Mouse (Mus musculus): ENCODE measurements around the gene Tle3. TPM values are rescaled to one million over a fixed set of nuclear protein-coding genes. Genes with fewer than 3 reads are reported as not detected.

Tle3 gene
- polyA plus RNA-seq, 1 experiment from 2014 or later = 31.4 TPM

DNA sequence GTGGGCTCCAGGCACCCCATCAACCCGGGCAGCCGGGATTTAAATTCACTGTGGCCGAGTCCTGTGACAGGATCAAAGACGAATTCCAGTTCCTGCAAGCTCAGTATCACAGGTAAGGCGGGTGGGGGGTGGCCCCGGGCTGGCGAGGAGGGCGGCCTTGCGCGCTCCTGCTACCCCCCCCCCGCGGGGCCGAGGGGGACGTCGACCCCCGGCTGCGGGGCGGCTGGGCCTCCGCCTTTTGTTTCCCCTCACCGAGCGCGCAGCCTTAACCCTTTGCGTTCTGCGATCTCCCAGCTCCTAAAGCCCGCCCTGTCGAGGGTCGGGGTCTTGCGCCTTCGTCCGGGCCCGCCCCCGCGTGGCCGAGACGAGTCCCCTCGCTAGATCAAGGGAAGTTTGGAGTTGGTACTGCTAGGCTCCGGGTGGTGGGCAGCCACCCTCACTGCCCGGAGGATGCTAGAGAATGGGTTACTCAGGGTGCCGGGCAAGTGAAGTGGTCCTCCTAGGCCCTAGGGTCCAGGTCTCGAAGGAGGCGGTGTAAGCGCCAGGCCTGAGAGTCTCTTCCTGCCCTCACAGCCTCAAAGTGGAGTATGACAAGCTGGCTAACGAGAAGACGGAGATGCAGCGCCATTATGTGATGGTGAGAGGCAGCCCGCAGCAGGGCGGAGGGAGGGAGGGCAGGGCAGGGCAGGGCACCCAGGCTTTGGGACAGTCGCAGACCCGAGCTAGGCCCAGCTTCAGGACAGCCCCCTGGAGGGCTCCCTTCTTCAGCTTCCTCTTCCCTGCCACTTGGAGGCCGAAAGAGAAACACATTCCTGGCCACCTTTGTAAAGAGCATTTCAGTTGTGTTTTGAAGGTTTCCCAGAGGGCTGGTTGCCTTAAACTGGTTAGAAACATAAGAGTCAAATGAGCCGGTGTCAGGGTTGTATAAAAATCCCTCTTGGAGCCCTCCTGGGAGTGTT lies 2.1 kb downstream of the Tle3 start:
- Histone ChIP-seq H3K4me1 (ENCODE audit: control insufficient read depth, insufficient read depth, low read length) (peaks cover 25% of the 10 kb centered on the region), H3K4me2 (ENCODE audit: low read depth, low read length) (peak overlapping the region; percentile 78), H3K4me3 (ENCODE audit: low read depth, low read length) (peak overlapping the region; percentile 97), H3K36me3 (replicated peaks; ENCODE audit: control insufficient read depth, insufficient read depth, low read depth, low read length) (no peaks in the 10 kb centered on the region; the same call in none of the 2 replicates), H3K27ac (replicated peaks; ENCODE audit: low read depth, low read length) (peak overlapping the region; percentile 97), H3K9ac (replicated peaks; ENCODE audit: low read length) (peak overlapping the region; percentile 90), H3K27me3 (ENCODE audit: control insufficient read depth, insufficient read depth, low read length) (no peaks in the 10 kb centered on the region), H3K9me3 (replicated peaks; ENCODE audit: control insufficient read depth, low read length) (no peaks in the 10 kb centered on the region)
- under 1% methylated on average over 50 of the region's 51 CpGs for WGBS
- DNase-seq (ENCODE audit: low spot score) (peak; percentile 86), ATAC-seq (replicated peaks; ENCODE audit: insufficient number of reproducible peaks, low FRiP score, low TSS enrichment, low read depth) (no peak)

DNA sequence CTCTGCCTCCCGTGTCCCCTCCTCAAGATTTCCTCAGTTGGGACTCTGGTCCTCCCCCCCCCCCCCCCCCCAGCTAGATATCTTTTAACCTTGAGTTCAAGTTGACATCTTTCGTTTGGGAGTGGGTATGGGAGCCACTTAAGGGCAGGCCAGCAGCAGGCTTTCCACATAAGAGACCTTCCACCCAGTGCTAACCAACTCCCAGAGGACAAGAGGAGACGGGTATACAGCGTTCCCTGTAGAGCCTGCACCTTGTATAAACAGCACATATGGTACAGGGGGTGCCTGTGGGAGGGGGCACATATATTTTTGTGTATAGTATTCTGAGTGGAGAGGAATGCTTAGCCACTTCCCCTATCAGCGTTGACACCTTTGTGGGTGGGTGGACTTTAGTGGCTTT lies 2.8 kb downstream of the Tle3 start:
- Histone ChIP-seq H3K4me2 (ENCODE audit: low read depth, low read length) (peak overlapping the region; percentile 78), H3K4me3 (ENCODE audit: low read depth, low read length) (peak overlapping the region; percentile 97), H3K36me3 (replicated peaks; ENCODE audit: control insufficient read depth, insufficient read depth, low read depth, low read length) (no peaks in the 10 kb centered on the region; the same call in none of the 2 replicates), H3K27ac (replicated peaks; ENCODE audit: low read depth, low read length) (no peak overlapping the region), H3K4me1 (ENCODE audit: control insufficient read depth, insufficient read depth, low read length) (peaks cover 33% of the 10 kb centered on the region), H3K9ac (replicated peaks; ENCODE audit: low read length) (peak overlapping the region; percentile 90), H3K27me3 (ENCODE audit: control insufficient read depth, insufficient read depth, low read length) (no peaks in the 10 kb centered on the region), H3K9me3 (replicated peaks; ENCODE audit: control insufficient read depth, low read length) (no peaks in the 10 kb centered on the region)
- 13% methylated on average over 5 of the region's 5 CpGs for WGBS
- ATAC-seq (replicated peaks; ENCODE audit: insufficient number of reproducible peaks, low FRiP score, low TSS enrichment, low read depth) (no peak), DNase-seq (ENCODE audit: low spot score) (no peak)

DNA sequence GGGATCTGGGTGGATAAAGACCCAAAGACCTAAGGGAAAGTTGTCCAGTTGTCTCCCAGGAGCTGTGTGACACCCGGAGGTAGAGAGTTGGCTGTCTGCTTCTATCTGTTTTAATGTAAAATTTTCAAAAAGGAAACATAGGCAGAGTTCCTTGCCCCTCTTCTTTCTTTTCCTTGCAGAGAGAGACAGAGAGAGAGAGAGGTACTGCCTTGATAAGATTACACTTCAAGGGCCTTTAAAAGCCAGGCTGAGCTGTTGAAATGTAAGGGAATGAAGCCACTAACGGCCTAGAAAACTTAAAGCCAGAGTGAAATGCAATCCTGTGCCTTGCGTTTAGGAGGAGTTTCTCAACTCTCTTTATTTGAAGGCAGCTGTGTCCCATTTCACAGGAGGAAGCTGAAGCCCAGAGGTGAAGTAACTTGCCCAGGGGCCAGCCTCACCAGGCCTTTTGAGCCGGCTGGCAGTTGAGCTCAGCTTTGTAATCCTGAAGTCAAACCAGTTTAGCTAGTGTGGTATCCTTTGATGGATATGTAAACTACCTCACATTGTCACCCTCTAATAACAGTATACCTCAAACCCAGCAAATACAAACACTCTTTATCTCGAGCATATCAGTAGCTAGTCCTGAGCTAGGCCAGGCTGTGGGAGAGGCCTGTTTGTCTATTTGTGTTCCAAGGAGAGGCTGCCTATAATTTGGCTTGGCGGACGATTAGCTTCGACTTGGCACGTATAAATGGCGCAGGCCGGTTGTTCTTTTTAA lies 3.8 kb downstream of the Tle3 start:
- peaks cover 38% of the 10 kb centered on the region for H3K4me1 ChIP-seq (ENCODE audit: control insufficient read depth, insufficient read depth, low read length)
- no peaks in the 10 kb centered on the region for H3K9me3 ChIP-seq (replicated peaks; ENCODE audit: control insufficient read depth, low read length)
- 40% methylated on average over 11 of the region's 11 CpGs for whole genome bisulfite sequencing
- H3K9ac ChIP-seq (replicated peaks; ENCODE audit: low read length) = peak overlapping the region; percentile 49
- DNase-seq (ENCODE audit: low spot score) = no peak
- H3K4me2 ChIP-seq (ENCODE audit: low read depth, low read length) = peak overlapping the region; percentile 65
- H3K4me3 ChIP-seq (ENCODE audit: low read depth, low read length) = peak overlapping the region; percentile 97
- no peak for ATAC-seq (replicated peaks; ENCODE audit: insufficient number of reproducible peaks, low FRiP score, low TSS enrichment, low read depth)
- H3K27me3 ChIP-seq (ENCODE audit: control insufficient read depth, insufficient read depth, low read length) = no peaks in the 10 kb centered on the region
- no peak overlapping the region for H3K27ac ChIP-seq (replicated peaks; ENCODE audit: low read depth, low read length)
- no peaks in the 10 kb centered on the region; the same call in none of the 2 replicates for H3K36me3 ChIP-seq (replicated peaks; ENCODE audit: control insufficient read depth, insufficient read depth, low read depth, low read length)

DNA sequence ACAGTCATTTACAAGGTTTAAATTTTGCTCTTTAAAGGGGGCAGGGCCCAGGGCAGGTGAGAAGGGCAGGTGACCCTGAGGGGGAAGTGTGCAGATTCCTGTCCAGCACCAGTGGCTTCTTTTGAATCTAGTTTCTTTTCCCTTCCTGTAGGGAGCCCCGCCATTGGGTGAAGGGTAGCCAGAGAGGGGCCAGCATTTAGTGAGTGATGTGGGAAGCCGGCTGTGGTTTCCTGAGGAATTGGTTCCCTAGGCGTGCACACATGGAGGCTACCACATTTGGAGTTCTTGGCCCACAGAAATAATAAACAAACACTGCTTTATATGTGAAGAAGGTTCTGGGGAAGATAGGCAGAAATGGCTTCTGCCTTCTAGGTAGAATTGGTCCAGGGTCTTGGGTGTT lies 4.5 kb downstream of the Tle3 start:
- no peaks in the 10 kb centered on the region; the same call in none of the 2 replicates for H3K36me3 ChIP-seq (replicated peaks; ENCODE audit: control insufficient read depth, insufficient read depth, low read depth, low read length)
- peak overlapping the region; percentile 33 for H3K4me2 ChIP-seq (ENCODE audit: low read depth, low read length)
- peaks cover 42% of the 10 kb centered on the region for H3K4me1 ChIP-seq (ENCODE audit: control insufficient read depth, insufficient read depth, low read length)
- WGBS = 30% methylated on average over 3 of the region's 3 CpGs
- ATAC-seq (replicated peaks; ENCODE audit: insufficient number of reproducible peaks, low FRiP score, low TSS enrichment, low read depth) = no peak
- no peak for DNase-seq (ENCODE audit: low spot score)
- no peak overlapping the region for H3K27ac ChIP-seq (replicated peaks; ENCODE audit: low read depth, low read length)
- peak overlapping the region; percentile 14; the same call in 1 of the 2 replicates for H3K4me3 ChIP-seq (ENCODE audit: low read depth, low read length)
- H3K9ac ChIP-seq (replicated peaks; ENCODE audit: low read length) = no peak overlapping the region
- H3K27me3 ChIP-seq (ENCODE audit: control insufficient read depth, insufficient read depth, low read length) = no peaks in the 10 kb centered on the region
- no peaks in the 10 kb centered on the region for H3K9me3 ChIP-seq (replicated peaks; ENCODE audit: control insufficient read depth, low read length)

DNA sequence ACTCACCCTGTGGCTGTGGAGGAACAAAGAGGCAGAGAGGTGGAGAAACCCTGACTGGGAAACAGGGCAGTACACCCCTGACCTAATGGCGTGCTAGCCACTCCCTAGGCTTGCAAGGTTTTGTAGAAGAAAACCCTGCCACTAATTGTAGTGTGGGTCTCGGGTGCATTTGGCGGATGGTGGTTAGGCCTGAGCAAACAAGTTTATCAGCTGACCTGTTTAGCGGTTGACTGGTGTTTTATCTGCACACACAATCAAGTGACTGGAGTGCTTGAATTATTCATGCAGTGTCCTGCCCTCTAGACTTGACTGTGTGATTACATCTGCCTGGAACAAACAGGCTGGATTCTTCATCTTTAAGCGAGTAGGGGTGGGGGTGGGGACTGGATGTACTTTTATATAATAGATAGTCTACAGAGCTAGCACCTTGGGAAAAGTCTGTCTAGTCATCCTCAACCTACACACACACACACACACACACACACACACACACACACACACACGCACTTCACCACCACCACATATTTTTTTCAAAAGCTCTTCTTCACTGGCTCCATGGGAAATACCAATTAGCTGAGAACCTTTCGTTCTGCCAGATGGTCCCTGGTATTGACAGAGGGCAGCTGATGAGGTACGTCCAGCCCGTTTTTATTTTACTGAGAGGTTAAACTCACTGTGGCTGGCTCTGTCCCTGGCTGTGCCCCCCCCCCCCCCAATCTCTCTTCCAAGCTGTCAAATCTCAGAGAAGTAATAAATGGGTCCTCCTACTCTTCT lies 5.7 kb downstream of the Tle3 start:
- ATAC-seq (replicated peaks; ENCODE audit: insufficient number of reproducible peaks, low FRiP score, low TSS enrichment, low read depth) = no peak
- H3K9ac ChIP-seq (replicated peaks; ENCODE audit: low read length) = peak overlapping the region; percentile 32; the same call in 1 of the 2 replicates
- H3K4me2 ChIP-seq (ENCODE audit: low read depth, low read length) = peak overlapping the region; percentile 33
- WGBS = 21% methylated on average over 9 of the region's 9 CpGs
- DNase-seq (ENCODE audit: low spot score) = no peak
- peaks cover 45% of the 10 kb centered on the region for H3K4me1 ChIP-seq (ENCODE audit: control insufficient read depth, insufficient read depth, low read length)
- no peaks in the 10 kb centered on the region for H3K27me3 ChIP-seq (ENCODE audit: control insufficient read depth, insufficient read depth, low read length)
- H3K9me3 ChIP-seq (replicated peaks; ENCODE audit: control insufficient read depth, low read length) = no peaks in the 10 kb centered on the region
- 0 out of 2 replicates have a peak overlapping the region, but pooled peaks have one; percentile 39 for H3K27ac ChIP-seq (replicated peaks; ENCODE audit: low read depth, low read length)
- H3K4me3 ChIP-seq (ENCODE audit: low read depth, low read length) = no peak overlapping the region; the same call in 1 of the 2 replicates
- no peaks in the 10 kb centered on the region; the same call in none of the 2 replicates for H3K36me3 ChIP-seq (replicated peaks; ENCODE audit: control insufficient read depth, insufficient read depth, low read depth, low read length)

DNA sequence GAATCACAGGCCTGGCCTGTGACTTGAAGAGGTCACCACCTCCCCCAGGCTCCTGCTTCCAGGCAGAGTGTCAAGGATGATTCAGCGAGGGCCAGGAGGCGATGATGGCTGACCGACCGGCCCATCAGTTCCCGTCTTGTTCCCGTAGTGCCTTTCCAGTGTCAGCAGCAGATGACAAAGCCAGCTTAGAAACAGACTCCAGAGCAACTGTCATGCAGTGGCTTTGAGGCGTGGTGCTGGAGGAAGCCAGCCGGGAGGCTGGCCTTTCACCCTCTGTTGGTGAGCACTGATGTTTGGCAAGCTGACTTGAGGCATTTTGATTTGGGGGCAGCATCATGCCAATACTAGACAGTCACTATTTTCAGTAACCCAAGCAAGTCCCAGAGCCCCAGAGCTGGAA lies 6.3 kb downstream of the Tle3 start:
- Histone ChIP-seq H3K4me1 (ENCODE audit: control insufficient read depth, insufficient read depth, low read length) (peaks cover 48% of the 10 kb centered on the region), H3K9me3 (replicated peaks; ENCODE audit: control insufficient read depth, low read length) (no peaks in the 10 kb centered on the region), H3K36me3 (replicated peaks; ENCODE audit: control insufficient read depth, insufficient read depth, low read depth, low read length) (no peaks in the 10 kb centered on the region; the same call in none of the 2 replicates), H3K27me3 (ENCODE audit: control insufficient read depth, insufficient read depth, low read length) (no peaks in the 10 kb centered on the region), H3K4me2 (ENCODE audit: low read depth, low read length) (no peak overlapping the region), H3K4me3 (ENCODE audit: low read depth, low read length) (no peak overlapping the region), H3K27ac (replicated peaks; ENCODE audit: low read depth, low read length) (no peak overlapping the region), H3K9ac (replicated peaks; ENCODE audit: low read length) (no peak overlapping the region)
- WGBS = 27% methylated on average over 8 of the region's 8 CpGs
- no peak for ATAC-seq (replicated peaks; ENCODE audit: insufficient number of reproducible peaks, low FRiP score, low TSS enrichment, low read depth)
- DNase-seq (ENCODE audit: low spot score) = no peak

DNA sequence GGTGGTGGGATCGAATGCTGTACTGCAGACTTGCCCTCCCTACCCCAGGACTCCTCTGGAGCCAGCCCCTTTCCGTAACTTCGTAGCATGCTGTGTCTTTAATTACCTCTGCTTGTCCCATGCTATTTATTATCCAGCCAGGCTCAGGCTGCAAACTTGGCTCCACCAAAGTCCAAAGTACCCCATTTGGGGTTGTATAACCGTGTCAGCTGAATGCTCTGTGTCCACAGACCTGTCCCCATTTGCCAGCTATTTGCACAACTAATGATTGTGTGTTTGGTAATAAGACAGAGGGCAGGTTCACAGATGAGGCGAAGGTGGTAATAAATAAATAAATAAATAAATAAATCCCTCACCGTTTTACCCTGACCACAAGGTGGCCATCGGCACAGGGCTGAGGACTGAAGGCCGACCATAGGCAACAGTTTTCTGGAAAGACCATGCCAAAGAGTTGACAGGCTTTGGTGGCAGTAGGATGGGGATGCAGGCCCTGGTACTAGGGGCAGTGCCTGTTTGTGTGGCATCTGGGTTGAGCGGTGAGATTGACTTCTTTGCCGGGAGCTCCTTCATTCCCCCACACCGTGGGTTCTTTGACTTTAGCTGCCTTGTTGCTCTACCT lies 7.0 kb downstream of the Tle3 start:
- no peak for ATAC-seq (replicated peaks; ENCODE audit: insufficient number of reproducible peaks, low FRiP score, low TSS enrichment, low read depth)
- Histone ChIP-seq H3K36me3 (replicated peaks; ENCODE audit: control insufficient read depth, insufficient read depth, low read depth, low read length) (no peaks in the 10 kb centered on the region; the same call in none of the 2 replicates), H3K4me3 (ENCODE audit: low read depth, low read length) (no peak overlapping the region), H3K4me1 (ENCODE audit: control insufficient read depth, insufficient read depth, low read length) (peaks cover 53% of the 10 kb centered on the region), H3K4me2 (ENCODE audit: low read depth, low read length) (no peak overlapping the region), H3K27me3 (ENCODE audit: control insufficient read depth, insufficient read depth, low read length) (no peaks in the 10 kb centered on the region), H3K27ac (replicated peaks; ENCODE audit: low read depth, low read length) (no peak overlapping the region), H3K9ac (replicated peaks; ENCODE audit: low read length) (no peak overlapping the region), H3K9me3 (replicated peaks; ENCODE audit: control insufficient read depth, low read length) (no peaks in the 10 kb centered on the region)
- WGBS = 73% methylated on average over 11 of the region's 11 CpGs
- DNase-seq (ENCODE audit: low spot score) = no peak

Data from embryonic facial prominence, embryonic 11.5 days (tissue).